Mouse (Mus musculus): Measurements from ENCODE around the gene Pde7b.

DNA sequence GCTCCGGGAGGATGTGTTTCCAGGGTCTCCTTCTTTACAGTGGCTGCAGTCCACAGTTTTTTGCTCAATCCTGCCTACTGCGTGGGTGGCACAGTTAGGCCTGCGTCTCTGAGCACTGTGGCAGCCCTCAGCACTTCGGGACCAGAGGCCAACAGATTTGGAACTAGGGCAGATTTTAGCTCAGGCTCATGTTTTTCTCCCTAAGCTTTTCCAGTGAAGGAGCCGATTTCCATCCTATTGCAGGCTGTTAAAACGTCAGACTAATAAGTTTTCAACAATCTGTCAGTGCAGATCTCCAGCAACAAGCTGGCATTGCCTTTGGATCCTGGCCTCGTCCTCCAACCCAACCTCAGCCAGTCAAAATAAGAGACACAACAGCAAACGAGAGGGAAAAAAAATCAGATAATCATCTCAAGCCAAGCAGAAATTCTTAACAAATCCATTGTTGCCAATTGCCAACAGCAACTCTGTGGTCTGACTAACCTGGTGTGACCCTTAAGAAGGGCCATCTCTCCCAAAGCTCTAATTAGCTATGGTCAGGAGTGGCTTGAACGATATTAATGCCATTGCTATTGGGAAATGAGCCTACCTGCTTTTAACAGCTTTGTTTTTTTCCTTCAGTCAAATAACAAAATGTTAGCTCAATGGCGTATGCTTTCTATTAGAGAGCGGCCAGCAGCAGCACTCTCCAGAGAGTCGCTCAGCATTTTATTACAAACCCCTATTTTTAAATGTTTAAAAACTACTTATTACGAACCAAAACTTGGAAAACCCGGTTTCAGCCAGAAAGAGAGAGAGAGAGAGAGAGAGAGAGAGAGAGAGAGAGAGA is 92.4 kb downstream of the Pde7b start:
- TF ChIP-seq CTCF (IDR thresholded peaks at IDR 0.05; ENCODE audit: low read depth), result no peak
- no peak for TF ChIP-seq EP300 (optimal IDR thresholded peaks at IDR 0.05)
